Mouse (Mus musculus) c-Kit-positive CD71-negative TER-119-negative erythroid progenitor cells, embryonic 14.5 days (primary cell): ENCODE data around the gene Guca2b.
A peak's percentile ranks its signal among the peaks of the same experiment; 100 is the strongest.
"Not testable (repeated sequence)": the region's sequence is repeated elsewhere in the genome, so short reads cannot be mapped to it uniquely, and the experiment has no call there.

Experiments used
- DNase-seq: peaks from one replicate; pipeline ENCODE4 v3.0.0-alpha.2; 2013; ENCODE audit warnings: low read depth

The Guca2b gene

DNA sequence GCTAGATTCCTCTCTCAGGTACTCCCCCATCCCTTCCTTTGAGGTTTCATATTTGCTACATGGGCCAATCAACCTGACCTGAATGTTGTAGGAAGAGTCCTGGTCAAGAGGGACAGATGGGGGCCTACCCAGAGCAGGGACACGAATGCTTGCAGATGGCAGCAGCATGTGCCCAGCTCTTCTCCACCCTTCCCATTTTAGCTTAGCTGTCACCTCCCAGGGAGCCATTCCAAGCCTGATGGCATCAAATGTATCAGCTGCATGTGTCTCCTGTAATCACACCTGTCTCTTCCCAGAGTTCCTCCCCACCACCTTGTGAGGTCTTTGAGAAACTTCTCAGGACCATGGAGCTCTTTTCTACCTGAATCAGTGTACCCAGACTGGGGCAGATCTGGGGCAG is 1.7 kb downstream of the Guca2b start:
- DNase-seq: no peak

DNA sequence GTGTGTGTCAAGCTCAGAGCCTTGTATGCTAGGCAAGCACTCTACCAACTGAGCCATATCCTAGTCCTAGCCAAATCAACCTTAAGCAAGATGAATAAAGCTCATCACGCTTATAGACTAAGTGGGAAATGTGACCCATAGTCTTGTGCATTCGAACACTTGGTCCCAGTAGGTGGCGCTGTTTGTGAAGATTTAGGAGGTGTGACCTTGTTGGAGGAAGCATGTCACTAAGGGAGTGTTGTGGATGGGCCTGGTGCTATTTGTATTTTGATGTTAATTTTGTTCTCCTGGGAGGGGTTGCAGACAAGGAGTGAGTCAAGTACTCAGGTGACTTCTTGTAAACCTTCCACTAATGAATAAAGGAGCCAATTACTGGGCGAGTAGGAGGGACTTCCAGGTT is 16.1 kb downstream of the Guca2b start:
- no peak for DNase-seq

DNA sequence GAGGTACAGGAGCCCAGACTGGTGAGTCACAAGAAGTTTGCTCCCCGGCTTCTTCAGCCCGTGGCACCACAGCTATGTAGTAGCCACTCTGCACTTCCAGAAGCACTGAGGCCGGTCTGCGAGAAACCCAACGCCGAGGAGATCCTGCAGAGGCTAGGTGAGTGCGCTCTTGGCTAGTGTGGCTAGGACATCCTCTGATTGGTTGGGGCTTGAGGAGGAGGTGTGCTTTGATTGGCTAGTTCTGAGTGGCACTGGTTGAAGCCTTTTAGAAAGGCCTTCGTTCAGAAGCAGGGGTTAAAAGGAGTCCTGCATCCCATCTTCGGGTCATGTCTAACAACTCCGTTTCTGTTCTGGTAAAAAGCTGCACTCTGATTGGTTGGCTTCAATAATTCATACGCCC is 20.1 kb downstream of the Guca2b start:
- no peak for DNase-seq

DNA sequence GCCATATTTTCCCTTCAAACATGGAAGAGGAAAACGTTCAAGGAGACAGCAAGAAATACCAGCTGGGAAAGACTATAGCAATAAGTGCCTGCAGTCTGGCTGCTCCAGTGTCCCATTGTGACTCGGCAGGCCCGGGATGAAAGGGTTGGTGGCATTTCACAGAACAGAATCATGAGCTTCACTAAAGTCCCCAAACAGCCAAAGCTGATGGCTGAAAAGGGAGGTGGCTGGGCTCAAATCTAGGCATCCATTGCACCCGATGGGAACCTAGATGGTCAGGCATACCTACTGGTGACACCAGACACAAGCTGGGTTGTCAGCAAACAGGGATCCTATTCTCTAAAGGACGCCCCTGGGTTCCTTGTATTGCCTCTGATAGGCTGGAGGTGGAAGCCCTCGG is 20.8 kb downstream of the Guca2b start:
- no peak for DNase-seq

DNA sequence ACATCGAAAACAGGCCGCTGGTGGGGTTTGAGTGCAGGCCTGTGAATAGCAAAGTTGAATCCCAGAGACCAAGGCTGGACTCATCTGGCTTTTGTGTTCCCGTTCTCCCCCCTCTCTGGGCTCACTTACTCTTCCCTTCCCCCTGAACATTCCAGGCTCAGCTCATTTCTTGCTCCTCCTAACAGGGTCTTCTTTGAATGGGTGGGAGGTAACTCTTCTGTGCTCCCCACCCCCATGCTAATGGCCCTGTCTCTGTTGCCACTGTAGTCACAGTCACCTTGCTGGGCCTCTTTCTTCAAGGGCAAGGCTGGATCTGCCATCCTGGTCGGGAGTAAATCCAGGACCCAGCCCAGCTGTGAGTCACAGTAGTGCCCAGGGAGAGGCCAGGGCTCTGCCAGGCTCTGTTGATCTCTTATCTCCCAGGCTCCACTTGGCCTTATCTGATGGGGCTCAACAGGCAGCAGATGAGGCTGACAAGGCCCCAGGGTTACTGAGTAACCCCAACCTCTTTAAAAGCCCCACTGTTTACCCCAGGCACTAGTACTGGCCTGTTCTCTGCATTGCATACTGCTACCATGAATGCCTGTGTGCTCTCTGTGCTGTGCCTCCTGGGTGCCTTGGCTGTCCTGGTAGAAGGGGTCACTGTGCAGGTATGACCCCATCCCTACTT is 21.4 kb downstream of the Guca2b start, which contains the start of gene Guca2a:
Gene Guca2a, plus strand, starts transcription at position 529 of the 670 bp plus-strand sequence.
- DNase-seq: no peak

DNA sequence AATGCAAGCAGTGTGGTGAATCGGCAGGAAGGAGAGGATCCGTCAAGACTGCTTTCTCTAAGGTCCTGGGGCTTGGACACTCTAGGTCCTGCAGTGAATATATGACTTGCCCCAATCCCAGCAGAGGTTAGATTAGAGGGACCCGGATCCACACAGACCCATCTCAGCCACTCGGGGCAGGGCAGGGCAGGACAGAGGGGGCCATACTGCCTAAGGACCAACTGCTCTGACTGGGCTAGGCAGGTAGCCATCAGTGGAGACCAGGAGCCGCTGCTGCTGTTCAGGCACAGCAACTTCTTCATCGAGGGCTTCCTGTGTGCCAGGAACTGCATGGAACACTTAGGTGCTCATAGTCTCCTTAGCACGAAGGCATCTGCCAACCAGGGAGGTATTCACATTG is 22.0 kb downstream of the Guca2b start:
- DNase-seq: no peak

DNA sequence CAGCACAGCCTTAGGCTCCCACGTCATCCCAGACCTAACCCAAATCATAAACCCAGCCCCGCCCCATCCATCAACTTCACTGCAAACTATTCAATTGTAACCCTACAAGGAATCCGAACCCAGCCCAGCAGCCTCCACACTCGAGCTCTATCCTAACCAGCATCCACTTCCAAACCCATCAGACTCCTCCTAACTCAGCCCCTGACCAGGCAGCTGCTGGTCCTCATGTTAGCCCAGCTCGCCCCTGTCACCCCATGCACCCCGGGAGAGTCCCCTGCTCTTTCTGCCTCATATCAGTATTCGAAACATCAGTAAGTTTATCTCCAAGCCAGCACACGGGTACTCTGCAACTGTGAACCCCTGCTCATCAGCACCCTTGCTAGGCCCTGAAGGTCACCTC is 23.1 kb downstream of the Guca2b start:
- DNase-seq: no peak

DNA sequence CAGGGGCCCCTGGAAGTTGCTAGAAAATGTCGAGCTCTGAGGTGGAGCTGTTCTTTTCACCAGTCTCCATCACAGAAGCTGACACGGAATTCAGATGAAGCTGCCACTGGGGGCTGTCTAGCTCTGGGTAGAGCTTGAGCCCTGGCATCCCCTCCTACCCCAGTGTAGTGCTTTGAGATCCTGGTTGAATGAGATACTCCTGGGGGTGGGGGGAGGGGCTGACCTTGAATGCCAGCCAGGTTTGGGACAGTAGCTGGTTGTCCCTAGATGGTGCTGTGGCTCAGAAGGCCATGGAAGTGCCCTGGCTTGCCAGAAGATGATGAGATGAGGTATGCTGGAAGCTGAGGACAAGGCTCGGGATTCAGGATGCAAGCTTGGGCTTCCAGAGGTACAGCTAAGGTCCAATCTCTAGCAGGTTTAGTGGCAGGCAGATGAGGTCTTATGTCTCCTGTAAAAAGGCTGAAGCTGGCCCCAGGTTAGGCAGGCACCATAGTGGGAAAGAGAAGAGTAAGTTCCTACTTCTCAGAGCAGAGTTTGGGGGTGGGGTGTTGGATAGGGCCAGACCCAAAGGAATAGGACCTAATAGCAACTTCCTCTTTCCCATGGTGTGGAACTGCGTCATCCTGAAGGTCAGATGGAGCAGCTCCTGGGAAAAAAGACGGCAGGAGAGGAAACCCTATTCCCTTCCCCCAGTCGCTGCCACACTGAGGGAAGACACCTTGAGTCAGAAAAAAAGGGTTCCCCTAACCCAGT is 23.7 kb downstream of the Guca2b start:
- no peak for DNase-seq

DNA sequence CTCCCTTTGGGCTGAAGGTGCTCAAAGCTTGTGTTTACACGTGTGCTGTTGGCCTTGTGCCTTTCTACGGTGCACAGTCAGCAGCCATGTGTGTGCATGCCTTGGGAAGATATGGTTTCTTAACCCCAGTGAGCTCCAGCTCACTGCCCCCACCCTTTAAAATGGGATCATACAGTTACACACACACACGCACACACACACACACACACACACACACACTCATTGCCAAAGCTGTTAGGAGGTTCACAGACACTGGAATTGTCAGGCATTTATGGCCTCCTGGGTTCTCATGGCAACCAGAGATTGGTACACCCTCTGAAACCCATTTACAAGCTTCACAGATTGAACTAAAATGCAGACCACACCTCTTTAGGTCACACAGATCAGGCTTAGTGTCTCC is 24.8 kb downstream of the Guca2b start:
- DNase-seq: no peak

DNA sequence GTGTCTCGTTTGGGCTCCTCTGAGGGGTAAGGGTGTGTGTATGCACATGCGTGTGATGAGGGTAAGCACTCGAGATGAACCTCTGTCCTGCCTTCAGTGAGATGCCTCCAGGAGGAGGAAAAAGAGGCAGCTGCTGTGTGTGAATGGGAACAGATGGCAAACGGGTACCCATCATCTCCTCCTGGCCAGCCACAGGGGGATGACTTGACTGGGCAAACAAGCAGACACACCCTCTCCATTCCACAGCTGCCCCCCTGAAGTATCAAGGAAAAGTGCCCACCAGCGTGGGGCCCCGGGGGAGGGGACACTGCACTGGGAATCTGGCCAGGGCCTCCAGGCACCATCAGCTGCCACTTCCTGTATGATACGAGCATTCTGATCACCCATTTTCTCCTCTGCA is 25.4 kb downstream of the Guca2b start:
- DNase-seq: no peak

DNA sequence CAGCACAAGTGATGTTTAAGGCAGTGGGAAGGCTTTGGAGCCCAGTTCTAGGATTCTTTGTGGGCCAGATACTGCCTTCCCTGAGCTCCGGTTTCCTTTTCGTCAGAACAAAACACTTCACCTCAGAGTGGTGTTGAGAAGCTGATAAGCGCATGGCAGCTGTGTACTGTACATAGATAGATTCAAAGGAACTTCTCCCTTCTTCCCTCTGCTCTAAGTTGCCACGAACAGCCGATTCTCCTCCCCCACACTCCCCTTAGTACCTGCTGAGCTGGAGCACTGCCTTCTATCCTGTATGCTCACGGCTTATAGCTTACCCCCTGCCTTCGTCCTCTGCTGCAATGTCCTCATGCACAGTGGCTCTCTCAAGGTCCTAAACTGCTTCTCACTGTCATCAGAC is 26.0 kb downstream of the Guca2b start:
- DNase-seq: no peak

DNA sequence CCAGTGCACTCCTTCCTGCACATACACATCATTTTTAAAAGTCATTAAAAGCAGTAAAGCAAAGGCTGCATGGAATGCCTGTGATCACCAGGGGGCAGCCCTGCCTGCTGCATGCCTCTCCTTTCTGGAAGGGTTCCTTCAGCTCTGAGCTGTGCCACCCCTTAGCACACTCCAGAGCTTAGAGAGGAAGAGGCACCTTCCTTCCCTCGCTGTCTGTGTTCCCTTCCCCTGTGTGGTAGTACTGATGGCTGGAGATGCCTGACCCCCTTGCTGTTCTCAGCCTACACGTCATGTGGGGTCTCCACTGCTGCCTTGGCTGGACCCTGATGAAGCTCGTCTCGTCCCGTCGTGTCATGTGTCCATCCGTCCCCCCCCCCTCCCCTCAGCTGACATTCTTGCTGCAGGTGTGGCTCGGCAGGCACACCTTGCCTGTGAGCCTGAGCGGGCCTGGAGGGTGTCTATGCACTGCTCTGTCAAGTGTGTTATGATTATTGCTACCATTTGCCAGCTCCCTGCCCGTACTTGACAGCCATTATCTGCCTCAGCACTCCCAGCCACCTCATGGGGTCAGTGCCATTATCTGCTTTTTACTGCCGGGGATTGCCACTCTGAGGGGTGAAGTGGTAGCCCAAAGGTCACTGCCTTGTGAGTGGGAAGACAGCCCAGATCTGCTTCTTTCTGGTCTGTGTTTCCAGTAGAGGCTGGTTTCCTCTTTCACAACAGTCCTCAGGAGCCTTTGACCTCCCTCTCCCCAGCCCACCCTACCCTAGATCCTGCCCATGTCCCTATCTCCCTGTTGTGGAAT is 27.4 kb downstream of the Guca2b start:
- DNase-seq: no peak

DNA sequence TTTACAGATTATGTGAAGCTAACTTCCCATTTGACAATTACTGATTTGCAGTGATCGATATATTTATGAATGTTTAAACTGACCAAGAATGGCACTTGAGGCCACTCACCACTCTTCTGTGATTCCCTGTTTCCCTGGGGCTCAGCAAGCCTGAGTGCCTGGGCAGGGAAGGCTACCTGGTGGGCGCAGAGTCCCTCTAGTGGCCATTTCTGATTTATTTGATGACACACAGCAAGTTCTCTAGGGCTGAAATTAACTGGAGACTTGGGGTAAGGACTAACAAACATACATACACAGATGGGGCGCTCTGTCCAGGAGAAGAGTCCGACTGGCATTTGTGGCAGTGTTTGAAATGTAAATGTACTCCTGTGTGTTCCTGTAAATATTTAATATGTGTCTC is 30.4 kb downstream of the Guca2b start:
- DNase-seq: not testable (repeated sequence)

DNA sequence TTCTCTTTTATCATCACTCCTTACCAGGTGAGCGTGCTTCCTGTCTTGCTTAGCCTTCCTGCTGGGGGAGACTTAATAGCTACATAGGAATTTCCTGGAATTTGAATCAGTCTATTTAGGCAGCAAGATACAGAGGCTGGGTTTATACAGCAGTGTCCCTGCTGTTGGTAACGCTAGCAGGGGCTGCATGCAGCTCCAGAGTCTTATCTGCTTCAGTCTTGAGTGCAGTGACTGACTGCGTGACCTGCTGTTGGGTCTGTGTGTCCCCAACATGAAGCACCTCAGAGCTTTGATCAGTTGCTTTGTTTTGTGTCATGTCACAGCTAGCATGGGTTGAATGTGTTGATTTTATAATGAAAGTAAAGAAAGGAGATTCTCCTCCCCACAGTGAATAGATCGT is 31.4 kb downstream of the Guca2b start:
- DNase-seq: no peak

DNA sequence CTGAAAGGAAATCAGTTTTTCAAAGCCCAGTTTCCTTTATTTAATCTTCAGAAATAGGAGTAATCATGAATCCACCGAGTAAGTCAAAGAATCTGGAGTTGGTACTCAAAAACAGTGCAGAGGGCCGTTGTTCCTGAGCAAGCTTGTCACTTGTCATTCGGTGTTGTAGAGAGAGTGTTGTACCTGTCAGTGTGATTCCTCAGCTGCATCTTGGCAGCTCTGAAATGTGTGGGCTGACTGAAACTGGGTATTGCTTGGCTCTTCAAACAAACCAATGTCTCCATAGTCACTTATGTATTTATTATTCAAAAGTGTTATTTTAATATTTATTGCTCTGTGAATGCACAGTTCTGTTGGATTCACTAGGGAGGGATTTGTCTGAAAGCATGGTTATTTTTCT is 31.9 kb downstream of the Guca2b start:
- no peak for DNase-seq

DNA sequence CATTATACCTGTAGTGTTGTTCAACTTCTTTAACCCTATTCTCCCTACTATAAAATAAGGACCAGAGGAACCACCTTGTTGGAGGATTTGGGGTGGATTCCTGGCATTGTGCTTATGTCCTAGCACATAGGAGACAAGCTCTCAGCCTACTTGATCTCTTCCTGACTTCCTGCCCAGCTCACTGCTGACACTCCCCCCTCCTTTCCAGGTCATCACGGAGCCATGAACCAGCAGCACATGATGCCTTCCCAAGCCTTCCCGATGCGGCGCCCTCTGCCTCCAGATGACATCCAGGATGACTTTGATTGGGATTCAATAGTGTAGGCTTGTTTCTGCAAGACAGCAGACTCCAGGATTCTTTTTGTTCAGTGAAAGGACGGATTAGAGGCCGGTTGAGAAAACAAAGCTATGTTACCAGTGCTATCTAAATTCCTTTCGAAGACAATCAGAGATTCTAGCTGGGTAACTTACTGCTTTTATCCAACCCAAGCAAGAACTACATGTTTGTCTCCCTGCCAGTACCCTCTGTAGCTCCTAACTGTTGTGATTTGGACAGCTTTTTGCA is 32.6 kb downstream of the Guca2b start:
- DNase-seq: no peak

DNA sequence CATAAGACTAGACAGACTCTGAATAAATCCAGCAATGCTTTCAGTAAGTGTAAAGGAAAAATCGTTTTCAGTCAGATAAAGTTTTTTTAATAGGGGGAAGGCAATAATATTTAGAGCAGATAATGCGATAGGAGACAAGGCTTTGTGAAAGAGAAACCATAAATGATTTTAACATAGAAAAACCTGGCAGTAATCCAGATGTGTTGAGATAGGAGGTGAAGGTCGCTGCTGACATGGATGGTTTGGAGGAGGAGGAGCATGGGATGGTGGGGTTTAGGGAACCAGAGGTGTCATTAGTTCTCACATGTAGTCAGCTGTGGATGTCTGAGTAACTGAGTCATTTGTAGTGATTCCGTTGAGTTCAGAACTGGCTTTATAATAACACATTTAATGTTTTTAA is 44.0 kb downstream of the Guca2b start:
- no peak for DNase-seq

DNA sequence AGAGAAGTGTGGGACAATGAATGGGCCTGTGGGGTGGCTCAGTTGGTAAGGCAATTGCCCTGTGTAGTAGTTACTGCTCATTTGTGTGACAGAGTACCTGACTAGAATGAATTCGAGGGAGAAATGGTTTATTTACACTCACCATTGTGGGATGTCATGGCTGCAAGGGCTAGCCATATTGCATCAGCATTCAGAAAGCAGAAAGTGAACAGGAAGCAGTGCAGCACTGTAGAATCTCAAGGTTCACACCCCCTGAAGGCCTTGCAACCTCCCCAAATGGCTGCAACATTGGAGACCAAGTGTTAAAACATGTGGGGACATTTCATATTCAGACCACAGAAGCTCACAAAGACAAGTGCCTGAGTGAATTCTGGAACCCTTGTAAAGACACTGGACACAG is 44.7 kb downstream of the Guca2b start:
- DNase-seq: no peak

DNA sequence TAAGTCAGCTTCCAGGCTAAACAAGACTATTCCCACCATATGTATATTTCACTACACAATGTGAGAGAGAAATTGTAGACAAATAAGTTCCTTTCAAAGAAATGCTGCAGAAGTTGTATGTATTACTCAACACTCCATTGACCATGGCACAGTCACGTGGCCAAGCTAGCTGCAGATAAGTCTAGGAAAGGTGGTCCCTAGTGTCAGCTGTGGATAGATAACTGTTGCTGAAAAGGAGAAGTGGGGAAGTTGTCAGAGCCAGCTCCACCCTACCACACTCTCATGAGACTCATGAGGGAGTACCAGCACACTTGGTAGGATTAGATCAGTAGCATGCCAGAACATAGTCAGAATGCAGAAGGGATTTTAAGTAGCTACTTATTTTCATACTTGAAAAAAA is 49.3 kb downstream of the Guca2b start:
- peak; percentile 24 for DNase-seq
